Mouse (Mus musculus) right cerebral cortex, adult 18-20 months (tissue): Measurements from ENCODE around the gene Cdx2.
A peak's percentile ranks its signal among the peaks of the same experiment; 100 is the strongest.

ENCODE experiments used
- DNase-seq: peaks from one replicate; pipeline ENCODE4 v3.0.0; 2022; ENCODE audit warnings: mixed read lengths

The Cdx2 gene

DNA sequence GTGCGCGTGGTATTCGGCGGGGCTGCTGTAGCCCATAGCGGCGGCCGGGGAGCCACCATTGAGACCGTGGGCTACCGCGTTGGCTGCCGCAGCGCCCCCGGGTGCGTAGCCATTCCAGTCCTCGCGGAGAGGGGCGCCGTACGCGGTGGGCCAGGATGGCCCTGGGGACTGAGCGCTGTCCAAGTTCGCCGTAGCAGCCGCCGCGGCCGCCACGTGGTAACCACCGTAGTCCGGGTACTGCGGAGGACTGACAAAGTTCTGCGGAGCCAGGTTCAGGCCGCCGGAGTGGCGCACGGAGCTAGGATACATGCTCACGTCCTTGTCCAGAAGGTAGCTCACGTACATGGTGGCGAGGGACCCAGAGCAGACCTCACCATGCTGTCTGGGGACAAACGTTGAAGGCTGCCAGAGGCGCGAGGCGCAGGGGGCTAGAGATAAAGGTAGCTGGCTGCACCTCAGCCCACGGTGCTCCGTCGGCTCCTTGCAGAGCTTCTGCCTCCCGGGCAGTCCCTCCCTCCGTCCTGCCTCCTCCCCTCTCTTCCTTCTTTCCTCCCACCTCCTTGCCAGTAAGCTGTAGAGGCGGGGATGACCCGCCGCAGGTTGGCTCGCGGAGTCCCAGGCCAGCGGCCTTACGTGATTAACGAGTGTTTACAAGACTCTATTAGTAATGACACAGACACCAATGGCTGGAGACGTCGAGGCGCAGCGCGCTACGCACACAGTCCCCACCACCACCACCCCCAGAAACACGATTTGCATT, at the start of gene Cdx2:
Gene Cdx2, minus strand, starts transcription at position 633 of the 760 bp plus-strand sequence.
- DNase-seq = no peak

- DNase-seq = no peak
Measured at GRCm38 (mm10) chr5:147356260-147357055, 49.4 kb upstream of the Cdx2 start.

GRCm38 (mm10) chr5:147355788-147356187, 48.7 kb upstream of the Cdx2 start:
- DNase-seq = no peak

- DNase-seq = no peak
Measured at GRCm38 (mm10) chr5:147354985-147355384, 47.9 kb upstream of the Cdx2 start.

DNA sequence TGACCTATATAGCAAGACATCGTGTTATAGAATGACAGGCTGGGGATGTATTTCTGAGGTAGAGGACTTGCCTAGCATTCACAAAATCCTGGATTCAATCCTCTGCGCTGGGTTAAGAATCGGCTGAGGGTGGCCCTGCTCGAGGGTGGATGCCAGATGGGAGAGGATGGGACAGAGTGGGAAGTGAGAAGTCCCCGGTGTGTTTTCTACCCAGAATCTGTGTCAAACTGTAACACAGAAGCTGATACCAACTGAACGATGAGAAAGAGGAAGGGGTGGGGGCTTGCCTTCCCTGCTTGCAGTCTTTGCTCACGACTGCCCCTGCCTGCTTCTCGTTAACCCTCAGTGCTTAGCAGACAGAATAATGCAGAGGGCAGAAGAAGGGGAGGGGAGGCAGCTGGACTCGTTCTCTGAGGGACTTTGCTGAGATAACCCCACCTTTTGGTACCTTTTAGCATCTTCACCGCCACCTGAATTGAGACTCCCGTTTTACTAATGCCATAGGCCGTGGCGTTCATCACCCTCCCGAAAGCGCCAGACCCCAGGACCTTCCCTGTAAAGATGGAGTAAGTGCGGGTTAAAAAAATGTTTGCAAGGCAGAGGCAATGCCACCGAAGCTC, 47.2 kb upstream of the Cdx2 start:
- peak; percentile 75 for DNase-seq

DNA sequence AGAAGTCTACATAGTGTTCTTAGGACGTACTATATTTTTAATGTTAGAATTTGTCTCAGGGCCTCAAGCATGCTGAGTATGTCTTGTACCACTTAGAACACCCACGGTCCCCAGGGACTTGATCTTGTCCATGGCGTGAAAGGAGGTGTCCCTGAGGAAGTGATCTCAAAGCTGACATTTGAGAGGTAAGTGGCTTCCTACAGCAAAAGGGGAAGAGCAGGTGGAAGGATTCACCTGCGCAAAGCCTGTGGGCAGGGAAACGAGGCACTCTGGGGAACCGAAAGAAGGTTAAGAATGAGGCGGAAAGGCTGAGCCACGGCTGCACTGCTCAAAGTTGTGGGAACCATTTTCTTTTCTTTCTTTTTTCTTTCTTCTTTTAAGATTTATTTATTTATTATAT, 44.9 kb upstream of the Cdx2 start:
- no peak for DNase-seq

GRCm38 (mm10) chr5:147345981-147346380, 38.9 kb upstream of the Cdx2 start:
- DNase-seq = no peak

DNA sequence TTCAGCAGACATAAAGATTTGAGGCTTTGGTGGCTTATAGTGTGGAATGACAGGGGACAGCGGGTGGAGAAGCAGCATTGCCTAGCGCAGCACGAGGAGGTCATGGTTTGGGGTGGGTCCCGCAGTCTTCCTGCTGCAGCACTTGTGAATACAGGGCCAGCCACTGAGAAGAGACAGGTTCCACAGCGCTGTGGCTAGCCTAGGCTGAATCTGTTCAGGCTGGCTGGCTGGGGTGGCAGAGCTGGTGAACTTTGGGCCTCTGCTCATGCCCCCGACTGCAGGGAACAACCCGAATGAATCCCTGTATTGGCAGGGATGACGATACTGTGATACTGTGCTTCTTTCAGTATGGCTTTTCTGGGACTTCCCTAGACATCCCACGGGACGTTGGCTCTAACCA, 36.8 kb upstream of the Cdx2 start:
- DNase-seq = no peak

GRCm38 (mm10) chr5:147342901-147343300, 35.8 kb upstream of the Cdx2 start:
- DNase-seq = no peak

GRCm38 (mm10) chr5:147340741-147341414, 33.8 kb upstream of the Cdx2 start:
- no peak for DNase-seq

DNA sequence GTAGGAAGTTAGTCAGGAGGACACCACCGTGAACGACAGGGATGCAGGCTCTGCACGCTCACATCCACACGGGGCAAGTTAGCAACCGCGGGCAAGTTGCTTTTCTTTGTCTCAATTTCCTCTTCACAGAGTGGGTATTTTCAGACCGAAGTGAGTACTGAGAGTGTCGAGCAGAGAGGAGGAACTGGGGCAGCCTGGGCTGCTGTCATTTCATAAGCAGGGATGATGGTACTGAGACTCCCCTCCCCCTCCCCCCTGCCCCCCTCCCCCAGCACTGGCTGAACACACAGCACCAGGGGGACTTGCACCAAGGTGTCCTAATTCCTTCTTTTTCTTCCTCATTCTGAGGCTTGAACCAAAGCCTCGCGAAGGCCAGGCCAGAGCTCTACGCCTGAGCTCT, 32.5 kb upstream of the Cdx2 start:
- DNase-seq = no peak

- no peak for DNase-seq
Measured at GRCm38 (mm10) chr5:147338967-147339366, 31.9 kb upstream of the Cdx2 start.

- no peak for DNase-seq
Measured at GRCm38 (mm10) chr5:147332711-147333110, 25.6 kb upstream of the Cdx2 start.

GRCm38 (mm10) chr5:147331547-147331946, 24.5 kb upstream of the Cdx2 start:
- DNase-seq = peak; percentile 20

DNA sequence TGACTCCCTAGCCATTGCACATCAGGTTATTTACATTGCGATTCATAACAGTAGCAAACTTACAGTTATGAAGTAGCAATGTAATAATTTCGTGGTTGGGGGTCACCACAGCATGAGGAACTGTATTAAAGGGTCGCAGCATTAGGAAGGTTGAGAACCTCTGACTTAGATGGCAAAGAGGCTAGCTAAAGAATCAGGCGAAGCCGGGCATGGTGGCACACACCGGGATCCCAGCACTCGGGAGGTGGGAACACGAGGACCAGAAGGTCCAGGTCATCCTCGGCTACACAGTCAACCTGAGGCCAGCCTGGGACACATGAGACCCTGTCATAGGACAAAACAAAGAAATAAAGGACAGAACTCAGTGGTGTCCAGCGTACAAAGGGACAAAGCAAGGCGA, 22.9 kb upstream of the Cdx2 start:
- no peak for DNase-seq

DNA sequence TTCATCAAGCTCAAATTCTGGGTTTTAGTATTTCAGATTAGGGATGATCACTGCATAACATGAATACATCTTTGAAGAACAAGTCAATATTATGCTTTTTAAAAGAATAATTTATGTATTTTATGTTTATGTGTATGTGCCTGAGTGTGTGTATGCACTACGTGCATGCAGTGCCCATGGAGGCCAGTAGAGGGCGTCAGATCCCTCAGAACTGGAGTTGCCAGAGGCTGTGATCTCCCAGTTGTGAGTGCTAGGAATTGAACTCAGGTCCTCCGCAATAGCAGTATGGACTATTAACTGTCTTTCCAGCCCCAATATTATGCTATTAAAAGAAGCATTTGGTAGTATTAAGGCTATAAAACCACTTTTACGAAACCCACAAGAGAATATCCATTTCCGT, 20.6 kb upstream of the Cdx2 start:
- no peak for DNase-seq

DNA sequence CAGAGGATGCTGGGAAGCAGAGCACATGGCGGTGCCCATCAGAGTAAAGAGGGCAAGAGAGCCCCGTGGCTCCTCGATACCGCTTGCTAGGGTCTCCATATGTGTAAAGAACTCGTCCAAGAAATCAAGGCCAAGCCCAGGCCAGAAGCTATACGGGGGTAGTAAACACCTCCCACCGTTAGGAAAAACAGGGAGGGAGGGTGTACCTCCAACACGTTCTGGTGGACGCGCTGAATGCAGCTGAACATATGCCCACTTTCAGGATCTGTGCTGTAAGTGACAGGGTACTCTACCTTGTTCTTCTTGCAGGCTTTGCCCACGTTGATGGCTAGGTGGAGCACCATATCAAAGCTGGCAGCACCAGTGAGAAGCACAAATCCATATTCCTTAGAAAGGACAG, 18.9 kb upstream of the Cdx2 start:
- DNase-seq = no peak

DNA sequence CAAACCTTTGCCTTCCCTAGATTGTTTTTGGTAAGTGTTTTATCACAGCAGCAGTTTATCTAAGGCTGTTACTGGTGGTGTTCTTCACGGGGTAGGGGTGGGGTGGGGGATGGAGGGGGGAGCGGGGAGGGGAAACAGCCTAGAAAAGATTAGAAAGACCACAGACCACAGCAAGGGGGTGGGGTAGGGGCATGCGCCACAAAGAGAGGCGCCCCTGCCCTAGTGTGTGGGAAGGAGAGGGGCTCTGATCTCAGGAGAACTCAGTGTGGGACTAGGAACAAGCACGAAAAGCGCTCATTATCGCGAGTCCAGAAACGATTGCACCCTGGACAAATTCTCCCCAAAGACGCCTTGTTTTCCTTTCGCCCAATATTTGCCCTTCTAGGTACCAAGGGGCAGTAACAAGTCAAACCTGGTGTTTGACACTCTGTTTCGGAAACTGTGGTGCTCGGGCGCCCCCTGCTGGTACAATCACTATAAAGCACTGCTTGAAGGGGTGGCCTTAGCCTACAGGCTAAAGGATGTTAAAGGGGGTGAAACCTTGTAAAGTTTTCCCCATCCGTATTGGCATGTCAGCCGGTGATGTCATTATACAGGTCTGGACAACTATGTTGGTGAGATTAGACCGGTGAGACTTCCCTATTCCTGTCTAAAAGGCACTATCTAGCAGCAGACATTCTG, 16.3 kb upstream of the Cdx2 start:
- DNase-seq = peak; percentile 42

- DNase-seq = no peak
Measured at GRCm38 (mm10) chr5:147322183-147322582, 15.1 kb upstream of the Cdx2 start, which contains the start of gene Urad. Gene Urad (minus strand): TSS chr5:147322440.

GRCm38 (mm10) chr5:147319653-147320052, 12.6 kb upstream of the Cdx2 start:
- DNase-seq = peak; percentile 17

DNA sequence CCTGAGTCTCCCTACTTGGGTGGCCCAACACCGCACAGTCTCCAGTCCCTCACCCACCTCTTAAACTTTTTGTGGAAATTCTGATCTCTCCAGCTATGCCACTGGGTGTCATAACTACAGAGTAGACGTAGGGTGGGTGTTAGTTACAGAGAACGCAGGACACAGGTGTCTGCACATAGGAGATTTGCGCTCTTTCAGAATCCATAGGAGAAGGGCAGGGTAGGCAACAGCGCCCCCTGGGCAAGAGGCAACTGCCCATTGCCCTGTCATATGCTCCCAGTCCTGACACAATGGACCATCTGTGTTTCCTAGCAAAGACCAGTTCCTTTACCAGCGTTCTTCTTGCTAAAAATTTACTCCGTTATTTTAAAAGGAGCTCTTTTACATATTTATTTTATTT, 10.9 kb upstream of the Cdx2 start:
- DNase-seq = no peak

DNA sequence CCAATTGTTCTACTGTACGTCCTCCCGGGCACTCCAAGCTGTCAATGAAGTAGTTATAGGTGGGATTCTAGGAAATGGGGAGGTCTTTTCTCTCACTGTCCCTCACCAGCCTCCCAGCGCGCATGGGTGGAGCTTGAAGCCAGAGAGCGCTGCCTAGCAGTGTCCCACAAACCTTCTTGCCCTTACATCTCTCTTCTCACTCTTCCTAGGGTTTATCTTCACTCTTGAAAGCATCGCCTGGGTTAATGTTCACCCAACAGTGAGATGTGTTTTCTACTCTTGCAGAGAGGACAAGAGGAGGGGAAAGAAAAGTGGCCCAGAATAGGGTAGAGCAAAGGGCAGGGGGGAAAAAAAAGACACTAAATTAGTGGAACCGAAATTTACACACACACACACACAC, 10.3 kb upstream of the Cdx2 start:
- no peak for DNase-seq
